Mouse (Mus musculus): Measurements from ENCODE around the gene Arhgap5. TPM values are rescaled to one million over a fixed set of nuclear protein-coding genes. Genes with fewer than 3 reads are reported as not detected.

Gene Arhgap5
- 40.2 and 45.8 TPM in 2 replicates for polyA plus RNA-seq (2015; fragmentation: Nextera tagmentation; extraction: Ambion mirVana)

GRCm38 (mm10) chr12:52503456-52504320 is at the start of gene Arhgap5:
Arhgap5 (plus strand) TSS chr12:52503972.
- Histone ChIP-seq H3K4me1 (peaks cover 7% of the 10 kb centered on the region; the same call in 1 of the 2 replicates), H3K36me3 (no peaks in the 10 kb centered on the region), H3K27me3 (no peaks in the 10 kb centered on the region), H3K27ac (peak within 1 kb of the TSS; percentile 100), H3K4me3 (replicated peaks) (peak within 1 kb of the TSS; percentile 84), H3K4me2 (peak within 1 kb of the TSS; percentile 74), H3K9me3 (replicated peaks) (no peaks in the 10 kb centered on the region), H3K9ac (peak within 1 kb of the TSS; percentile 98)
- peak; percentile 98 for ATAC-seq (replicated peaks; ENCODE audit: low FRiP score)
- WGBS: 1% methylated on average over 58 of the region's 119 CpGs

DNA sequence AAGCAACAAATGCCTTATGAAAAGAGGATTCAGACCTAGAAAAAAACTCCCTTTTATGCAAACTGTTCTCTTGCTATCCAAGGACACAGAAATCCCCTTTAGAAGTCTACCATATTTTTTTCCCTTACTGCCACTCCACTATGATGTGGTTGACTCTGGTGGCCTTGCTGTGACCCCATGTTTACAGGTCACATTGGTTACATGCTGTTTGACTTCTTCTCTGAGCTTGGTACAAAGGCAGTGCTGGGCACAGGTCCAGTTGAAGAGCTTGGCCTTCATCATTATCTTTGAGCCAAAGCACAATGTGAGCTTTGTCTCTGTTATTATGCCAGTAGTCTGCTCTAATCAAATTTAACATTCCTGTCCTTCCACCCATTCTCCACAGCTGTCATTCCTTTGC is 39.2 kb upstream of the Arhgap5 start:
- Histone ChIP-seq H3K27me3 (no peaks in the 10 kb centered on the region), H3K4me1 (no peaks in the 10 kb centered on the region), H3K4me2 (no peak overlapping the region), H3K9ac (no peak overlapping the region), H3K27ac (no peak overlapping the region), H3K36me3 (no peaks in the 10 kb centered on the region), H3K9me3 (replicated peaks) (no peaks in the 10 kb centered on the region), H3K4me3 (replicated peaks) (no peak overlapping the region)
- no peak for ATAC-seq (replicated peaks; ENCODE audit: low FRiP score)

DNA sequence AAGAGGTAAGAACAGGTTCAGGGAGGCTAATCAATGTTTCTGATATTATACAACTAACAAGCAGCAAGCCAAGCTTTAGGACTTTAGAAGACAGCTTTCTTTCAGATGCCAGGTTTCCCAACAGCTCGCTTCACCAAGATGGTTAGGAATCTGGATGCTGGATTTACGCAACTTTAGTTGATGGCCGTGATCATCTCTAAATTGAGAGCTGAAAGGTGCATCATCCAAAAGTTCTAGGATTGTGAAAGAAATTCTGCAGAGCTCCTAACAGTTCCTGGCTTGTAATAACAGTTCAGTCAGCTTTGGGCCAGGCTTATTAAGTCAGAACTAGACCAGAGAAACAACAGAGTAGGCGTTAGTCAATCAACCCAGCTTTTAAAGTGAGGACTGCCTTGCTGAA is 32.2 kb upstream of the Arhgap5 start:
- Histone ChIP-seq H3K9ac (no peak overlapping the region), H3K27me3 (no peaks in the 10 kb centered on the region), H3K4me2 (no peak overlapping the region), H3K4me3 (replicated peaks) (no peak overlapping the region), H3K9me3 (replicated peaks) (no peaks in the 10 kb centered on the region), H3K27ac (no peak overlapping the region), H3K36me3 (no peaks in the 10 kb centered on the region), H3K4me1 (peaks cover 12% of the 10 kb centered on the region)
- WGBS: 86% methylated on average over 4 of the region's 4 CpGs
- ATAC-seq (replicated peaks; ENCODE audit: low FRiP score): no peak

- no peak overlapping the region for H3K4me3 ChIP-seq (replicated peaks)
- H3K4me2 ChIP-seq: peak overlapping the region; percentile 39
- no peaks in the 10 kb centered on the region for H3K9me3 ChIP-seq (replicated peaks)
- H3K4me1 ChIP-seq: peaks cover 12% of the 10 kb centered on the region
- no peaks in the 10 kb centered on the region for H3K27me3 ChIP-seq
- no peak for ATAC-seq (replicated peaks; ENCODE audit: low FRiP score)
- H3K27ac ChIP-seq: no peak overlapping the region
- no peak overlapping the region for H3K9ac ChIP-seq
- no peaks in the 10 kb centered on the region for H3K36me3 ChIP-seq
- WGBS: 54% methylated on average over 18 of the region's 18 CpGs
Observed at GRCm38 (mm10) chr12:52473988-52474968, 29.5 kb upstream of the Arhgap5 start.

- 0 out of 2 replicates have a peak, but pooled peaks have one; percentile 43 for ATAC-seq (replicated peaks; ENCODE audit: low FRiP score)
- Histone ChIP-seq H3K9me3 (replicated peaks) (no peaks in the 10 kb centered on the region), H3K4me3 (replicated peaks) (no peak overlapping the region), H3K4me2 (no peak overlapping the region), H3K27me3 (no peaks in the 10 kb centered on the region), H3K4me1 (peaks cover 12% of the 10 kb centered on the region), H3K36me3 (no peaks in the 10 kb centered on the region), H3K27ac (no peak overlapping the region), H3K9ac (no peak overlapping the region)
- WGBS: 49% methylated on average over 6 of the region's 6 CpGs
Observed at GRCm38 (mm10) chr12:52476036-52476435, 27.7 kb upstream of the Arhgap5 start.

DNA sequence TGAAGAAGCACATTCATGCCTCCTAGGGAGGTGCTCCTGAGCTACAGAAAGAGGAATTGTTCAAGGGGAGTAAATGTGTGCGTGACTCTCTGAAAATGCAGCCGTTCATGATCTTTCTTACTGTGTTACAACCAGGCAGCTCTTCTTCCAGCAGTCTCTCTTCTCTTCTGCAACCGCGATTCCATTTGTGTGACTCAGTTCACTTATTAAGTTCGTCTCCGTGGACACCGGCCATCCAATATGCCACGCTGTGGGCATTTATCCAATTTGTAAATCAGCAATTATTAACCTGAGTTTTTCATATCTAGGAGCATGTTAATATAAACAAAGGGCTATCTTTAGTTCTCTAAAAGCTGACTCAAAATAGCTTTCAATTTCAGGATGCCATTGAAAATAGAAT is 25.2 kb upstream of the Arhgap5 start:
- WGBS: 75% methylated on average over 8 of the region's 8 CpGs
- no peaks in the 10 kb centered on the region for H3K9me3 ChIP-seq (replicated peaks)
- peaks cover 12% of the 10 kb centered on the region for H3K4me1 ChIP-seq
- no peak overlapping the region for H3K27ac ChIP-seq
- H3K9ac ChIP-seq: no peak overlapping the region
- H3K36me3 ChIP-seq: no peaks in the 10 kb centered on the region
- no peak overlapping the region for H3K4me2 ChIP-seq
- H3K27me3 ChIP-seq: no peaks in the 10 kb centered on the region
- no peak for ATAC-seq (replicated peaks; ENCODE audit: low FRiP score)
- H3K4me3 ChIP-seq (replicated peaks): no peak overlapping the region

GRCm38 (mm10) chr12:52479323-52479722 is 24.4 kb upstream of the Arhgap5 start:
- no peaks in the 10 kb centered on the region for H3K36me3 ChIP-seq
- H3K27ac ChIP-seq: no peak overlapping the region
- H3K4me3 ChIP-seq (replicated peaks): no peak overlapping the region
- no peaks in the 10 kb centered on the region for H3K27me3 ChIP-seq
- WGBS: 72% methylated on average over 6 of the region's 6 CpGs
- no peak overlapping the region for H3K4me2 ChIP-seq
- no peak for ATAC-seq (replicated peaks; ENCODE audit: low FRiP score)
- no peaks in the 10 kb centered on the region for H3K9me3 ChIP-seq (replicated peaks)
- H3K9ac ChIP-seq: no peak overlapping the region
- H3K4me1 ChIP-seq: peaks cover 8% of the 10 kb centered on the region

DNA sequence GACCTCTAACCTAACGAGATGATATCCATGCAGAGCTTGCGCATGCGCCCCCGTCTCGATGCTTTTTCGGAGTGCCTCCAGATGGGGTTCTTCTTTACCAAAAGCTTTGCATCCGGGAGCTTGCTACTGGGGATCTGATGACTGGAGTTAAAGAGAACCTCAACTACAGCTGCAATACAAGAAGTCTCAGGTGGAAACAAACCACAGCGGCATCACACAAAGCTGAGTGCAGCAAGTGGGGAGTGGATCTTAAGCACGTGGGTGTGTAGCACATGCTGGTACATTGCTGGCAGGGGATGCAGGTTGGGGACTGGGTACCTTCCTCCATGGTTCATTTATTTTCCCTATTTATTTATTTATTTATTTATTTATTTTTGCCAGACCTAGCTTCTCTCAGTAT is 22.9 kb upstream of the Arhgap5 start:
- Histone ChIP-seq H3K9me3 (replicated peaks) (no peaks in the 10 kb centered on the region), H3K27ac (no peak overlapping the region), H3K9ac (no peak overlapping the region), H3K36me3 (no peaks in the 10 kb centered on the region), H3K4me1 (peaks cover 3% of the 10 kb centered on the region; the same call in 1 of the 2 replicates), H3K27me3 (no peaks in the 10 kb centered on the region), H3K4me3 (replicated peaks) (no peak overlapping the region), H3K4me2 (no peak overlapping the region)
- 90% methylated on average over 9 of the region's 9 CpGs for WGBS
- no peak for ATAC-seq (replicated peaks; ENCODE audit: low FRiP score)

DNA sequence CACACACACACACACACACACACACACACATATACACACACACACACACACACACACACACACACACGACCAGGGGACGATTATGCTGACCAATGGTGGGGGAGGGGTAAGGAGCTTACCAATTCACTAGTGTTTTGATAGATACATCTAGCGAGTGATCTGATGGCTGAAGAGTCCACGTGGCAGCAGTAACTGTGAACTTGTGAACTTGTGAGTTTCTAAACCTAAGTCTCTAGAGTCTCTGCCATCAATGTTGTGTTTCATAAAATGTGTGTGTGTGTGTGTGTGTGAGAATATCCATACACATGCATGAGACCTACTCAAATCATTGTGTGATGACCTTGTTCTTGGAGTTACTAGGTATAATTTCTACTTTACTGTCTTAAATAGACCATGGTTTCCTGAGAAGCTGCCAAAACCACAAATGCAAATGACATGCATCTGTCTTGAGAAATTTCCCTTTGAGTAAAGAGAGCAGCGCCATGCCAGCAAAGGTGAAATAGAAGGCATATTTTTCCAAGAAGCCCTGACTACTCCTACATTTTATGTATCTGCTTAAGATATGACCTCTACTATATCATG is 21.7 kb upstream of the Arhgap5 start:
- Histone ChIP-seq H3K4me1 (no peaks in the 10 kb centered on the region), H3K9ac (no peak overlapping the region), H3K36me3 (no peaks in the 10 kb centered on the region), H3K4me3 (replicated peaks) (no peak overlapping the region), H3K27ac (no peak overlapping the region), H3K27me3 (no peaks in the 10 kb centered on the region), H3K9me3 (replicated peaks) (no peaks in the 10 kb centered on the region), H3K4me2 (no peak overlapping the region)
- ATAC-seq (replicated peaks; ENCODE audit: low FRiP score): no peak
- 80% methylated on average over 5 of the region's 5 CpGs for WGBS

GRCm38 (mm10) chr12:52483219-52483618 is 20.6 kb upstream of the Arhgap5 start:
- H3K27ac ChIP-seq: no peak overlapping the region
- no peak overlapping the region for H3K4me2 ChIP-seq
- no peaks in the 10 kb centered on the region for H3K4me1 ChIP-seq
- H3K9ac ChIP-seq: no peak overlapping the region
- H3K9me3 ChIP-seq (replicated peaks): no peaks in the 10 kb centered on the region
- ATAC-seq (replicated peaks; ENCODE audit: low FRiP score): no peak
- H3K27me3 ChIP-seq: no peaks in the 10 kb centered on the region
- H3K36me3 ChIP-seq: no peaks in the 10 kb centered on the region
- 95% methylated on average over 9 of the region's 9 CpGs for WGBS
- no peak overlapping the region for H3K4me3 ChIP-seq (replicated peaks)

DNA sequence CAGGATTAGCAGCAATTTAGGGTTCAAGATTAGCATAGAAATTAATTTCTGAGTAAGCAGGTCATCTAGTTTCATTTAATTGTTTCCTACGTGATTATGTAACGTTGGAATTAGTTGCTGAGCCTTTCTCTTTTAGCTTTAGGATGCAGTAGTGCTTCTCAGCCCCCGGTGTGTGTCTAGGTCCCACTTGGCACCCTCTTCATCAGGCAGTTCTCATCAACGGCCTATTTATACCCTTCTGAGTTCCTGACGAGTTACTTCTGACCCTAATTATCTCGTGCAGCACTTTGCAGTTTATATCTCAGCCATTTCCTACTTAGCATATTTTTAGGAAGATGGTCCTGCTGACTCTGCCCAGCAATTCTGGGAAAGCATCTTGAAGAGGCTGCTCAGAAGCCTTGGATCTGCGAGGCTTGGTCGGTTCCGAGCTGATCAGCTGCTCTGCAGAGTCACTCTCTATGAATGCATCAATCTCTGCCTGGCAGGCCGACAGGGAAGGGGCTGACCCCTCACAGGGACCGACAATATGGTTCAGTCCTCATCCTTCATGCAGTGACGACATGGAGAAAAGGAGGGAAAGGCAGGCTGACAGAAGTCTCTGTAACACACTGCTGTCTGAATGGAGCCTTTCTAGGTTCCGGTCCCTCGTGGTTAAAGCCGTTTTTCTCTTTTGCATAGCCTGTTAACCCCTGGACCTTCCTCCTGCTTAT is 15.4 kb upstream of the Arhgap5 start:
- Histone ChIP-seq H3K9ac (no peak overlapping the region), H3K4me3 (replicated peaks) (no peak overlapping the region), H3K4me2 (no peak overlapping the region), H3K9me3 (replicated peaks) (no peaks in the 10 kb centered on the region), H3K27me3 (no peaks in the 10 kb centered on the region), H3K4me1 (no peaks in the 10 kb centered on the region), H3K36me3 (no peaks in the 10 kb centered on the region), H3K27ac (no peak overlapping the region)
- ATAC-seq (replicated peaks; ENCODE audit: low FRiP score): no peak
- WGBS: 44% methylated on average over 15 of the region's 15 CpGs

All from kidney, embryonic 15.5 days (tissue).